Mouse (Mus musculus): ENCODE measurements around the gene Ralgps1.

DNA sequence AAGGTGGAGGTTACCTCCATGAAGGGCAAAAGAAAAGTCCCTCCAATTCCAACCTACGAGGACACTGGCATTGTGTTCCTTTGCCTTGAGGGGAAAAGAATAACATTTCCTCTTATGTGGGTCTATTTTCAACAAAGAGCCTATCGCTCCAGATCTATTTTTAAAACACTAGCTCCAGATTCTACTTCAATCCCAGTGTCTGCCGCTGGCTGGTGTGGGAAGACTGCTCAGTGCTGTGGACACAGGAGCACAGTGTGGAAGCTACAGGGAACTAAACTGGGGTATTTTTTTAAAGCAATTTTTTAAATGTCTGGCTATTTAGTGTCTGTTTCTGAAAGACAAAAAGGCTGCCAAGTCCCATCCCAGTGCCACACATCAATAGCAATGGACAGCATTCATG lies 105.5 kb downstream of the Ralgps1 start:
- no peak for TF ChIP-seq CTCF (IDR thresholded peaks at IDR 0.05; ENCODE audit: borderline replicate concordance, insufficient read depth, low read depth, low read length)
- TF ChIP-seq POLR2A (IDR thresholded peaks at IDR 0.05; ENCODE audit: borderline replicate concordance, insufficient read depth, low read length) = no peak

Measured in cerebellum, adult 2 months (tissue).